Mouse (Mus musculus) limb, embryonic 12.5 days (tissue): ENCODE data around the gene Rhbdf1. TPM values are rescaled to one million over a fixed set of nuclear protein-coding genes. Genes with fewer than 3 reads are reported as not detected.

ENCODE experiments used
- ATAC-seq: fragments of 200-750 bp; cut with Nextera tagmentation; 2 replicates; pipeline ENCODE4 v1.8.0; 2017; ENCODE audit warnings: low read depth, moderate TSS enrichment; ENCODE audit not compliant: insufficient number of reproducible peaks, insufficient read depth, low FRiP score, low TSS enrichment
- H3K27ac ChIP-seq: fragments of 300-500 bp; sonication (generic); 2 replicates; pipeline ENCODE4 v1.5.1; 2016; ENCODE audit warnings: mild to moderate bottlenecking, moderate library complexity
- H3K27me3 ChIP-seq: fragments of 300-500 bp; sonication (generic); 2 replicates; pipeline ENCODE4 v1.6.1; 2016; ENCODE audit warnings: mild to moderate bottlenecking, moderate library complexity
- H3K36me3 ChIP-seq: fragments of 300-500 bp; sonication (generic); 2 replicates; pipeline ENCODE4 v1.6.1; 2016; ENCODE audit warnings: mild to moderate bottlenecking, moderate library complexity
- H3K4me1 ChIP-seq: fragments of 300-500 bp; sonication (generic); replicated peaks from 2 replicates; pipeline ENCODE4 v1.6.1; 2016
- H3K4me2 ChIP-seq: fragments of 300-500 bp; sonication (generic); 2 replicates; pipeline ENCODE4 v1.6.1; 2016; ENCODE audit warnings: mild to moderate bottlenecking, moderate library complexity
- H3K4me3 ChIP-seq: fragments of 300-500 bp; sonication (generic); replicated peaks from 2 replicates; pipeline ENCODE4 v1.5.1; 2016; ENCODE audit warnings: mild to moderate bottlenecking
- H3K9ac ChIP-seq: fragments of 300-500 bp; sonication (generic); replicated peaks from 2 replicates; pipeline ENCODE4 v1.6.1; 2016; ENCODE audit warnings: mild to moderate bottlenecking, moderate library complexity
- H3K9me3 ChIP-seq: fragments of 300-500 bp; sonication (generic); 2 replicates; pipeline ENCODE4 v1.6.1; 2016; ENCODE audit warnings: mild to moderate bottlenecking, moderate library complexity
- WGBS: fragments of 180-500 bp; shearing (Covaris S2); methylation state at CpG from one replicate; pipeline ENCODE4 v1.1.7; 2016; 5-methylcytosine and 5-hydroxymethylcytosine counted together
- polyA plus RNA-seq: library from polyadenylated mRNA; unstranded; fragments of >200 nt; fragmentation: Nextera tagmentation; extraction: Ambion mirVana; gene quantifications from 2 replicates; pipeline ENCODE4 v1.2.1, GENCODE M21; 2016

The Rhbdf1 gene
- polyA plus RNA-seq, 1 experiment from 2014 or later = 39.8 TPM

- no peak overlapping the region for H3K9ac ChIP-seq
- H3K27me3 ChIP-seq = peaks cover 12% of the 10 kb centered on the region
- no peak overlapping the region for H3K27ac ChIP-seq
- ATAC-seq = no peak
- H3K36me3 ChIP-seq = no peaks in the 10 kb centered on the region
- peaks cover 3% of the 10 kb centered on the region; the same call in 1 of the 2 replicates for H3K4me1 ChIP-seq
- WGBS = 21% methylated on average over 3 of the region's 3 CpGs
- H3K9me3 ChIP-seq = no peaks in the 10 kb centered on the region
- no peak overlapping the region for H3K4me2 ChIP-seq
- no peak overlapping the region for H3K4me3 ChIP-seq
These were observed 24.3 kb downstream of the Rhbdf1 start for GRCm38 (mm10) chr11:32197766-32198165.

- no peak overlapping the region for H3K9ac ChIP-seq
These were observed 25.4 kb downstream of the Rhbdf1 start for GRCm38 (mm10) chr11:32196727-32197126.

GRCm38 (mm10) chr11:32195867-32196540, 26.1 kb downstream of the Rhbdf1 start:
- no peak for ATAC-seq
- H3K27me3 ChIP-seq = peaks cover 12% of the 10 kb centered on the region
- no peak overlapping the region for H3K4me2 ChIP-seq
- no peak overlapping the region for H3K27ac ChIP-seq
- 41% methylated on average over 11 of the region's 11 CpGs for WGBS
- H3K4me1 ChIP-seq = peaks cover 7% of the 10 kb centered on the region; the same call in 1 of the 2 replicates
- H3K4me3 ChIP-seq = no peak overlapping the region
- H3K9me3 ChIP-seq = no peaks in the 10 kb centered on the region
- no peak overlapping the region for H3K9ac ChIP-seq
- H3K36me3 ChIP-seq = no peaks in the 10 kb centered on the region

More at GRCm38 (mm10) chr11:32196727-32197126, 25.4 kb downstream of the Rhbdf1 start:
- no peak overlapping the region for H3K27ac ChIP-seq
- H3K27me3 ChIP-seq = peaks cover 12% of the 10 kb centered on the region
- H3K4me1 ChIP-seq = peaks cover 7% of the 10 kb centered on the region; the same call in 1 of the 2 replicates
- no peak overlapping the region for H3K4me2 ChIP-seq
- 64% methylated on average over 6 of the region's 6 CpGs for WGBS
- no peaks in the 10 kb centered on the region for H3K36me3 ChIP-seq
- H3K4me3 ChIP-seq = no peak overlapping the region
- no peak for ATAC-seq
- H3K9me3 ChIP-seq = no peaks in the 10 kb centered on the region

- no peak for ATAC-seq
- WGBS = 77% methylated on average over 5 of the region's 5 CpGs
- Histone ChIP-seq H3K27me3 (peaks cover 12% of the 10 kb centered on the region), H3K36me3 (no peaks in the 10 kb centered on the region), H3K9me3 (no peaks in the 10 kb centered on the region), H3K4me2 (no peak overlapping the region), H3K9ac (no peak overlapping the region), H3K4me3 (no peak overlapping the region), H3K4me1 (peaks cover 7% of the 10 kb centered on the region; the same call in 1 of the 2 replicates), H3K27ac (no peak overlapping the region)
These were observed 27.5 kb downstream of the Rhbdf1 start for GRCm38 (mm10) chr11:32194626-32195025.

GRCm38 (mm10) chr11:32194086-32194485, 28.0 kb downstream of the Rhbdf1 start:
- 79% methylated on average over 10 of the region's 10 CpGs for WGBS

GRCm38 (mm10) chr11:32193156-32193555, 28.9 kb downstream of the Rhbdf1 start:
- Histone ChIP-seq H3K4me3 (no peak overlapping the region), H3K36me3 (no peaks in the 10 kb centered on the region), H3K4me1 (peaks cover 5% of the 10 kb centered on the region; the same call in 1 of the 2 replicates), H3K27me3 (peaks cover 12% of the 10 kb centered on the region), H3K9me3 (no peaks in the 10 kb centered on the region), H3K4me2 (no peak overlapping the region), H3K27ac (no peak overlapping the region), H3K9ac (no peak overlapping the region)
- 72% methylated on average over 10 of the region's 10 CpGs for WGBS
- no peak for ATAC-seq

More at GRCm38 (mm10) chr11:32194086-32194485, 28.0 kb downstream of the Rhbdf1 start:
- peaks cover 6% of the 10 kb centered on the region; the same call in 1 of the 2 replicates for H3K4me1 ChIP-seq
- H3K27ac ChIP-seq = no peak overlapping the region
- ATAC-seq = no peak
- H3K36me3 ChIP-seq = no peaks in the 10 kb centered on the region
- H3K9ac ChIP-seq = no peak overlapping the region
- no peaks in the 10 kb centered on the region for H3K9me3 ChIP-seq
- H3K27me3 ChIP-seq = peaks cover 12% of the 10 kb centered on the region
- H3K4me3 ChIP-seq = no peak overlapping the region
- H3K4me2 ChIP-seq = no peak overlapping the region

GRCm38 (mm10) chr11:32190603-32191110, 31.4 kb downstream of the Rhbdf1 start:
- ATAC-seq = no peak
- H3K4me3 ChIP-seq = no peak overlapping the region
- H3K27ac ChIP-seq = no peak overlapping the region
- peaks cover 5% of the 10 kb centered on the region; the same call in 1 of the 2 replicates for H3K4me1 ChIP-seq
- H3K9ac ChIP-seq = no peak overlapping the region
- H3K4me2 ChIP-seq = no peak overlapping the region
- no peaks in the 10 kb centered on the region for H3K36me3 ChIP-seq
- H3K9me3 ChIP-seq = no peaks in the 10 kb centered on the region
- 78% methylated on average over 13 of the region's 13 CpGs for WGBS
- H3K27me3 ChIP-seq = peaks cover 6% of the 10 kb centered on the region

GRCm38 (mm10) chr11:32190119-32190518, 32.0 kb downstream of the Rhbdf1 start:
- no peak overlapping the region for H3K4me3 ChIP-seq
- no peaks in the 10 kb centered on the region for H3K36me3 ChIP-seq
- WGBS = 86% methylated on average over 9 of the region's 9 CpGs
- no peak overlapping the region for H3K9ac ChIP-seq
- H3K27ac ChIP-seq = no peak overlapping the region
- no peak for ATAC-seq
- no peak overlapping the region for H3K4me2 ChIP-seq
- peaks cover 5% of the 10 kb centered on the region; the same call in 1 of the 2 replicates for H3K4me1 ChIP-seq
- H3K9me3 ChIP-seq = no peaks in the 10 kb centered on the region
- peaks cover 3% of the 10 kb centered on the region for H3K27me3 ChIP-seq

GRCm38 (mm10) chr11:32189434-32189833, 32.7 kb downstream of the Rhbdf1 start:
- no peak overlapping the region for H3K4me2 ChIP-seq
- H3K36me3 ChIP-seq = no peaks in the 10 kb centered on the region
- WGBS = 62% methylated on average over 5 of the region's 5 CpGs
- H3K27ac ChIP-seq = no peak overlapping the region
- H3K9me3 ChIP-seq = no peaks in the 10 kb centered on the region
- peaks cover 5% of the 10 kb centered on the region; the same call in 1 of the 2 replicates for H3K4me1 ChIP-seq
- ATAC-seq = no peak
- H3K27me3 ChIP-seq = no peaks in the 10 kb centered on the region; the same call in 1 of the 2 replicates
- no peak overlapping the region for H3K4me3 ChIP-seq
- no peak overlapping the region for H3K9ac ChIP-seq

- Histone ChIP-seq H3K4me2 (no peak overlapping the region), H3K27me3 (no peaks in the 10 kb centered on the region; the same call in 1 of the 2 replicates), H3K4me1 (peaks cover 5% of the 10 kb centered on the region; the same call in 1 of the 2 replicates), H3K36me3 (no peaks in the 10 kb centered on the region), H3K9ac (no peak overlapping the region), H3K27ac (no peak overlapping the region), H3K4me3 (no peak overlapping the region), H3K9me3 (no peaks in the 10 kb centered on the region)
- 81% methylated on average over 12 of the region's 12 CpGs for WGBS
- ATAC-seq = no peak
These were observed 33.2 kb downstream of the Rhbdf1 start for GRCm38 (mm10) chr11:32188881-32189280.

GRCm38 (mm10) chr11:32187256-32187655, 34.8 kb downstream of the Rhbdf1 start:
- Histone ChIP-seq H3K9me3 (no peaks in the 10 kb centered on the region), H3K9ac (no peak overlapping the region), H3K27ac (no peak overlapping the region), H3K27me3 (no peaks in the 10 kb centered on the region; the same call in 1 of the 2 replicates), H3K4me2 (no peak overlapping the region), H3K36me3 (no peaks in the 10 kb centered on the region), H3K4me3 (no peak overlapping the region), H3K4me1 (no peaks in the 10 kb centered on the region)
- 90% methylated on average over 4 of the region's 4 CpGs for WGBS
- no peak for ATAC-seq
